ENCODE assay signal across 19 mouse cellular contexts in genomic region chr7:100402715-100403114, GRCm38 (mm10). TPM values are rescaled to one million over a fixed set of nuclear protein-coding genes. Genes with fewer than 3 reads are reported as not detected.
DNase-seq lines count a peak whose midpoint lies in the region; ATAC-seq and TF ChIP-seq lines count a peak whose summit lies in the region.
"Had no signal": no experiment of that assay in that cellular context is flagged by ENCODE, and none has a peak within 500 bp of the region (broad histone marks: within the 10 kb centered on the region; RNA-seq: fewer than 3 reads in every experiment).

No protein-coding gene starts in this region.

- no peak overlapping the region for H3K9ac ChIP-seq in forebrain, embryonic 14.5 days (ENCODE audit: low read length)
- no peak overlapping the region for H3K9ac ChIP-seq in hindbrain, postnatal 0 days (replicated peaks; ENCODE audit: low read length)
- H3K9ac ChIP-seq in hindbrain, embryonic 12.5 days: no peak overlapping the region
- H3K9ac ChIP-seq in midbrain, embryonic 14.5 days (replicated peaks; ENCODE audit: low read length): no peak overlapping the region
- no peak overlapping the region for H3K9ac ChIP-seq in midbrain, embryonic 11.5 days (ENCODE audit: low read length)
- H3K9ac ChIP-seq: embryonic facial prominence, embryonic 15.5 days; hindbrain, embryonic 14.5 days had no signal

- H3K9me3 ChIP-seq in forebrain, embryonic 14.5 days (replicated peaks; ENCODE audit: control insufficient read depth, low read length): no peaks in the 10 kb centered on the region
- no peaks in the 10 kb centered on the region for H3K9me3 ChIP-seq in forebrain, embryonic 10.5 days
- H3K9me3 ChIP-seq in hindbrain, postnatal 0 days (ENCODE audit: low read length): no peaks in the 10 kb centered on the region
- no peaks in the 10 kb centered on the region for H3K9me3 ChIP-seq in hindbrain, embryonic 12.5 days (replicated peaks)
- H3K9me3 ChIP-seq in midbrain, embryonic 14.5 days (ENCODE audit: control insufficient read depth, low read length): no peaks in the 10 kb centered on the region
- H3K9me3 ChIP-seq in midbrain, embryonic 11.5 days (ENCODE audit: control insufficient read depth, low read length): no peaks in the 10 kb centered on the region
- H3K9me3 ChIP-seq: embryonic facial prominence, embryonic 15.5 days had no signal

- no peaks in the 10 kb centered on the region for H3K4me1 ChIP-seq in forebrain, embryonic 14.5 days (ENCODE audit: control insufficient read depth, insufficient read depth, low read length)
- H3K4me1 ChIP-seq in forebrain, embryonic 10.5 days: no peaks in the 10 kb centered on the region
- no peaks in the 10 kb centered on the region for H3K4me1 ChIP-seq in hindbrain, postnatal 0 days (ENCODE audit: insufficient read depth, low read length)
- H3K4me1 ChIP-seq in hindbrain, embryonic 12.5 days: no peaks in the 10 kb centered on the region
- H3K4me1 ChIP-seq in midbrain, embryonic 14.5 days (ENCODE audit: control insufficient read depth, insufficient read depth, low read length): no peaks in the 10 kb centered on the region
- no peaks in the 10 kb centered on the region for H3K4me1 ChIP-seq in midbrain, embryonic 11.5 days (ENCODE audit: control insufficient read depth, insufficient read depth, low read length)
- H3K4me1 ChIP-seq: embryonic facial prominence, embryonic 15.5 days had no signal

- peak; percentile 82 for DNase-seq in forebrain, embryonic 14.5 days (ENCODE audit: low spot score)
- DNase-seq in forebrain, embryonic 10.5 days (ENCODE audit: extremely low spot score, low spot score): no peak
- DNase-seq in hindbrain, postnatal 0 days (ENCODE audit: low spot score): peak; percentile 2
- DNase-seq in midbrain, embryonic 14.5 days: peak; percentile 39
- no peak for DNase-seq in midbrain, embryonic 11.5 days (ENCODE audit: low spot score, missing footprints)
- peak; percentile 2 for DNase-seq in NIH3T3 (ENCODE audit: low read depth)
- no peak for DNase-seq in lung, postnatal 14 days
- DNase-seq: adrenal gland, adult 2 months; adrenal gland, postnatal 25 days; cerebellum, adult 2 months; cerebellum, postnatal 10 days; embryo, embryonic 11 days; gastrocnemius, postnatal 14 days; heart, postnatal 10 days had no signal

- no peak overlapping the region for H3K4me3 ChIP-seq in forebrain, embryonic 14.5 days (ENCODE audit: low read depth, low read length)
- H3K4me3 ChIP-seq in forebrain, embryonic 10.5 days: no peak overlapping the region
- no peak overlapping the region for H3K4me3 ChIP-seq in hindbrain, postnatal 0 days (ENCODE audit: low read length)
- no peak overlapping the region for H3K4me3 ChIP-seq in hindbrain, embryonic 12.5 days
- H3K4me3 ChIP-seq in midbrain, embryonic 14.5 days (replicated peaks; ENCODE audit: low read depth, low read length): no peak overlapping the region
- no peak overlapping the region for H3K4me3 ChIP-seq in midbrain, embryonic 11.5 days (ENCODE audit: low read depth, low read length)
- H3K4me3 ChIP-seq: embryonic facial prominence, embryonic 15.5 days; erythroblast, embryonic 14.5 days had no signal

- H3K4me2 ChIP-seq in forebrain, embryonic 14.5 days (ENCODE audit: low read length): no peak overlapping the region
- no peak overlapping the region for H3K4me2 ChIP-seq in hindbrain, postnatal 0 days (ENCODE audit: low read depth, low read length)
- H3K4me2 ChIP-seq in hindbrain, embryonic 12.5 days (replicated peaks): no peak overlapping the region
- no peak overlapping the region for H3K4me2 ChIP-seq in midbrain, embryonic 14.5 days (ENCODE audit: low read length)
- H3K4me2 ChIP-seq in midbrain, embryonic 11.5 days: no peak overlapping the region
- H3K4me2 ChIP-seq: embryonic facial prominence, embryonic 15.5 days; hindbrain, embryonic 14.5 days had no signal

- 31% methylated on average over 4 of the region's 4 CpGs for whole genome bisulfite sequencing in forebrain, embryonic 14.5 days
- 97% methylated on average over 4 of the region's 4 CpGs for WGBS in forebrain, embryonic 10.5 days
- WGBS in hindbrain, postnatal 0 days: 45% methylated on average over 4 of the region's 4 CpGs
- WGBS in hindbrain, embryonic 12.5 days: 89% methylated on average over 4 of the region's 4 CpGs
- 70% methylated on average over 4 of the region's 4 CpGs for WGBS in midbrain, embryonic 14.5 days
- 93% methylated on average over 4 of the region's 4 CpGs for WGBS in midbrain, embryonic 11.5 days

- peak; percentile 76 for ATAC-seq in forebrain, embryonic 14.5 days
- ATAC-seq in hindbrain, postnatal 0 days: no peak
- no peak for ATAC-seq in hindbrain, embryonic 12.5 days (ENCODE audit: low FRiP score)
- ATAC-seq in midbrain, embryonic 14.5 days (ENCODE audit: low FRiP score, low TSS enrichment): no peak
- no peak for ATAC-seq in midbrain, embryonic 11.5 days (ENCODE audit: low FRiP score)
- ATAC-seq: intestine, embryonic 16.5 days had no signal

- no peak for TF ChIP-seq CTCF in hindbrain, postnatal 0 days (IDR thresholded peaks at IDR 0.05; ENCODE audit: low read depth)

- H3K27ac ChIP-seq in forebrain, embryonic 14.5 days (ENCODE audit: low read depth, low read length): no peak overlapping the region
- no peak overlapping the region for H3K27ac ChIP-seq in forebrain, embryonic 10.5 days
- H3K27ac ChIP-seq in hindbrain, postnatal 0 days: no peak overlapping the region
- no peak overlapping the region for H3K27ac ChIP-seq in hindbrain, embryonic 12.5 days
- H3K27ac ChIP-seq in midbrain, embryonic 14.5 days (replicated peaks; ENCODE audit: low read depth, low read length): no peak overlapping the region
- no peak overlapping the region for H3K27ac ChIP-seq in midbrain, embryonic 11.5 days (ENCODE audit: low read depth, low read length)
- H3K27ac ChIP-seq: embryonic facial prominence, embryonic 15.5 days; hindbrain, embryonic 14.5 days had no signal

- H3K27me3 ChIP-seq in forebrain, embryonic 14.5 days (replicated peaks; ENCODE audit: control insufficient read depth, insufficient read depth, low read length): no peaks in the 10 kb centered on the region
- H3K27me3 ChIP-seq in forebrain, embryonic 10.5 days (ENCODE audit: poor library complexity, severe bottlenecking): no peaks in the 10 kb centered on the region
- H3K27me3 ChIP-seq in hindbrain, postnatal 0 days (ENCODE audit: insufficient read depth, low read length): no peaks in the 10 kb centered on the region
- H3K27me3 ChIP-seq in hindbrain, embryonic 12.5 days: no peaks in the 10 kb centered on the region
- no peaks in the 10 kb centered on the region for H3K27me3 ChIP-seq in midbrain, embryonic 14.5 days (ENCODE audit: control insufficient read depth, insufficient read depth, low read length)
- no peaks in the 10 kb centered on the region for H3K27me3 ChIP-seq in midbrain, embryonic 11.5 days (ENCODE audit: control insufficient read depth, insufficient read depth, low read length)
- H3K27me3 ChIP-seq: embryonic facial prominence, embryonic 15.5 days had no signal

- H3K36me3 ChIP-seq in forebrain, embryonic 14.5 days (ENCODE audit: control insufficient read depth, insufficient read depth, low read length): peaks cover 65% of the 10 kb centered on the region
- H3K36me3 ChIP-seq in forebrain, embryonic 10.5 days (replicated peaks): peaks cover 90% of the 10 kb centered on the region
- peaks cover 16% of the 10 kb centered on the region for H3K36me3 ChIP-seq in hindbrain, postnatal 0 days (ENCODE audit: insufficient read depth, low read length)
- peaks cover 69% of the 10 kb centered on the region for H3K36me3 ChIP-seq in hindbrain, embryonic 12.5 days
- H3K36me3 ChIP-seq in midbrain, embryonic 14.5 days (ENCODE audit: control insufficient read depth, insufficient read depth, low read length): peaks cover 79% of the 10 kb centered on the region
- peaks cover 29% of the 10 kb centered on the region for H3K36me3 ChIP-seq in midbrain, embryonic 11.5 days (ENCODE audit: control insufficient read depth, insufficient read depth, low read length)

RNA-seq across cellular contexts. Expression of gene Ppme1, which starts 30.6 kb away (rescaled TPM):
- polyA plus RNA-seq in forebrain, embryonic 14.5 days (2014; fragmentation: Nextera tagmentation; extraction: Ambion mirVana): 120 and 138 TPM in 2 replicates
- 80.2 and 84.3 TPM in 2 replicates for polyA plus RNA-seq in forebrain, embryonic 10.5 days (2016; fragmentation: Nextera tagmentation; extraction: Ambion mirVana)
- 133 and 155 TPM in 2 replicates for total RNA-seq in hindbrain, postnatal 0 days (2014; rRNA removed)
- 122 and 138 TPM in 2 replicates for polyA plus RNA-seq in hindbrain, postnatal 0 days (2015; fragmentation: Nextera tagmentation; extraction: Ambion mirVana)
- polyA plus RNA-seq in hindbrain, embryonic 12.5 days (2016; fragmentation: Nextera tagmentation; extraction: Ambion mirVana): 102 and 111 TPM in 2 replicates
- 125 and 160 TPM in 2 replicates for polyA plus RNA-seq in midbrain, embryonic 14.5 days (2014; fragmentation: Nextera tagmentation; extraction: Ambion mirVana)
- polyA plus RNA-seq in midbrain, embryonic 11.5 days (2014; fragmentation: Nextera tagmentation; extraction: Ambion mirVana): 95.4 and 102 TPM in 2 replicates

RNA-seq across cellular contexts. Expression of gene C2cd3, which starts 30.7 kb away (rescaled TPM):
- polyA plus RNA-seq in forebrain, embryonic 14.5 days (2014; fragmentation: Nextera tagmentation; extraction: Ambion mirVana): 25.7 and 31.7 TPM in 2 replicates
- 38.9 and 39.4 TPM in 2 replicates for polyA plus RNA-seq in forebrain, embryonic 10.5 days (2016; fragmentation: Nextera tagmentation; extraction: Ambion mirVana)
- 18.2 and 18.3 TPM in 2 replicates for total RNA-seq in hindbrain, postnatal 0 days (2014; rRNA removed)
- polyA plus RNA-seq in hindbrain, postnatal 0 days (2015; fragmentation: Nextera tagmentation; extraction: Ambion mirVana): 9.2 and 9.8 TPM in 2 replicates
- 33.2 and 37.4 TPM in 2 replicates for polyA plus RNA-seq in hindbrain, embryonic 12.5 days (2016; fragmentation: Nextera tagmentation; extraction: Ambion mirVana)
- 27.7 and 28.7 TPM in 2 replicates for polyA plus RNA-seq in midbrain, embryonic 14.5 days (2014; fragmentation: Nextera tagmentation; extraction: Ambion mirVana)
- 36.0 and 38.3 TPM in 2 replicates for polyA plus RNA-seq in midbrain, embryonic 11.5 days (2014; fragmentation: Nextera tagmentation; extraction: Ambion mirVana)

Comparison
In these comparisons a context has a peak if more than half of its experiments do, and no peak if none do; other contexts are left out.
1. DNase-seq: peak in forebrain, embryonic 14.5 days (single experiment), hindbrain, postnatal 0 days (single experiment), midbrain, embryonic 14.5 days (single experiment) and NIH3T3 (single experiment); none in forebrain, embryonic 10.5 days (single experiment), midbrain, embryonic 11.5 days (single experiment) and lung, postnatal 14 days (single experiment).